Mouse (Mus musculus): ENCODE measurements at regions not wholly inside any gene's neighbourhood (a gene's known extent, or its start where the extent isn't known, plus 50 kb on each side); places are given as distances from the start of the nearest gene placed in this dataset.

GRCm38 (mm10) chr12:27946866-27947459 lies 604.6 kb upstream of the Sox11 start:
- no peaks in the 10 kb centered on the region for H3K4me1 ChIP-seq (ENCODE audit: control insufficient read depth in 1 of 2, insufficient read depth in 2 of 2, low read length in 2 of 2)
- no peaks in the 10 kb centered on the region for H3K79me2 ChIP-seq (ENCODE audit: control insufficient read depth, insufficient read depth, low read length, poor library complexity)
- no peaks in the 10 kb centered on the region for H3K27me3 ChIP-seq (ENCODE audit: control insufficient read depth in 1 of 2, insufficient read depth in 2 of 2, low read length in 2 of 2)
- H3K9ac ChIP-seq (ENCODE audit: control insufficient read depth, low read depth, low read length, poor library complexity, severe bottlenecking) = no peak overlapping the region
- H3K36me3 ChIP-seq (ENCODE audit: control insufficient read depth in 1 of 2, insufficient read depth in 2 of 2, low read length in 2 of 2) = no peaks in the 10 kb centered on the region
- H3K9me3 ChIP-seq (replicated peaks; ENCODE audit: insufficient read depth, low read length) = no peaks in the 10 kb centered on the region
- no peak overlapping the region for H3K4me3 ChIP-seq (ENCODE audit: control insufficient read depth in 1 of 2, insufficient read depth in 1 of 2, low read depth in 2 of 2, low read length in 2 of 2)
- no peak for TF ChIP-seq ZNF384 (IDR thresholded peaks at IDR 0.05; ENCODE audit: low read depth, low read length)
- no peak for TF ChIP-seq GABPA (IDR thresholded peaks at IDR 0.05; ENCODE audit: low read depth, low read length)
- TF ChIP-seq USF1 (IDR thresholded peaks at IDR 0.05; ENCODE audit: low read depth, low read length) = no peak
- TF ChIP-seq BHLHE40 (IDR thresholded peaks at IDR 0.05; ENCODE audit: borderline replicate concordance, low read depth, low read length) = no peak
- no peak for TF ChIP-seq CTCF (IDR thresholded peaks at IDR 0.05 in 2 of 3, conservative IDR thresholded peaks at IDR 0.05 in 1 of 3; ENCODE audit: control insufficient read depth in 1 of 3, insufficient read depth in 1 of 3, low read depth in 2 of 3, low read length in 3 of 3, poor library complexity in 1 of 3, severe bottlenecking in 1 of 3)
- no peak for DNase-seq (ENCODE audit: low read depth, low spot score)
- H3K27ac ChIP-seq (ENCODE audit: control insufficient read depth, low read depth, low read length) = no peak overlapping the region

DNA sequence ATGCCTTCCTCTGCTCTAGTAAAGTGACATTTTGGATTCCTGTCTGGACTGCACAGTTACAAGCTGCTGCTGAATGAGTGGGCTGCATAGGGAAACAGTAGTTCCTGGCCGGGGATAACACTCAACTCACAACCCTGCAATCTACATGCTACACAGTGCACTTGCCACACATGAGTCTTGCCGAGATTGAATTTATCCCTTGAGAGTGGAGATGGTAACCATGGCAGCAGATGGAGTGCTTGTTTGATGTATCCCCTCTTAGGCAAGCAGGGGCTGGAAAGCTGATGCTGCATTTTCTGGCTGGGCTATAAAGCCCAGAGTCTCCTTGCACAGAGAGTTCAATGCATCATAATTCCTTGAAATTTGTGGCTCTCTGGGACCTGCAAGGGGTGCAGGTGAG lies 603.0 kb upstream of the Sox11 start:
- no peaks in the 10 kb centered on the region for H3K27me3 ChIP-seq (ENCODE audit: control insufficient read depth in 1 of 2, insufficient read depth in 2 of 2, low read length in 2 of 2)
- TF ChIP-seq HCFC1 (IDR thresholded peaks at IDR 0.05; ENCODE audit: low read depth, low read length) (no peak), SMC3 (IDR thresholded peaks at IDR 0.05; ENCODE audit: low read depth, low read length) (no peak), ZNF384 (IDR thresholded peaks at IDR 0.05; ENCODE audit: low read depth, low read length) (no peak), BHLHE40 (IDR thresholded peaks at IDR 0.05; ENCODE audit: borderline replicate concordance, low read depth, low read length) (no peak), RCOR1 (IDR thresholded peaks at IDR 0.05; ENCODE audit: low read depth, low read length) (no peak), GATA1 (IDR thresholded peaks at IDR 0.05; ENCODE audit: low read depth, low read length) (no peak), CTCF (IDR thresholded peaks at IDR 0.05 in 2 of 3, conservative IDR thresholded peaks at IDR 0.05 in 1 of 3; ENCODE audit: control insufficient read depth in 1 of 3, insufficient read depth in 1 of 3, low read depth in 2 of 3, low read length in 3 of 3, poor library complexity in 1 of 3, severe bottlenecking in 1 of 3) (no peak)
- DNase-seq (ENCODE audit: low read depth, low spot score) = no peak
- H3K9ac ChIP-seq (ENCODE audit: control insufficient read depth, low read depth, low read length, poor library complexity, severe bottlenecking) = no peak overlapping the region
- no peaks in the 10 kb centered on the region for H3K36me3 ChIP-seq (ENCODE audit: control insufficient read depth in 1 of 2, insufficient read depth in 2 of 2, low read length in 2 of 2)
- H3K4me3 ChIP-seq (ENCODE audit: control insufficient read depth in 1 of 2, insufficient read depth in 1 of 2, low read depth in 2 of 2, low read length in 2 of 2) = no peak overlapping the region
- no peaks in the 10 kb centered on the region for H3K4me1 ChIP-seq (ENCODE audit: control insufficient read depth in 1 of 2, insufficient read depth in 2 of 2, low read length in 2 of 2)
- no peaks in the 10 kb centered on the region for H3K9me3 ChIP-seq (replicated peaks; ENCODE audit: insufficient read depth, low read length)
- no peaks in the 10 kb centered on the region for H3K79me2 ChIP-seq (ENCODE audit: control insufficient read depth, insufficient read depth, low read length, poor library complexity)
- H3K27ac ChIP-seq (ENCODE audit: control insufficient read depth, low read depth, low read length) = no peak overlapping the region

DNA sequence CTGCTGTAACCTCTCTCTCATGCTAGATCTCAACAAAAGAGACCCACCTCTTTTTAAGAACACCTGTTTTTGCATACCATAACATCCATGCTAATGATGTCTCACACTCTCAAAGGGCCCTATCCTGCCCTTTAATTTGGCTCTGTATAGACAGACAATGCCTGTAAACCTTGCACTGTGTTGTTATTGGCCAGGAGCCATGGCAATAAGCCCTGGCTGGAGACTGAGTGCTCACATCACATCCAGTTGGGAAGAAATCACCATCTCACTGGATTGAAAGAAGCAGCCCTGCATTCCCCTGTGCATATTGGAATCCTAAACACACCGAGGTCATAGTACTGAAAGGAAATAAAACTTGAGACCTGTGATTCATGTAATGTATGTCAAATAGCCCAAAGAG lies 598.7 kb upstream of the Sox11 start:
- Histone ChIP-seq H3K9ac (ENCODE audit: control insufficient read depth, low read depth, low read length, poor library complexity, severe bottlenecking) (no peak overlapping the region), H3K79me2 (ENCODE audit: control insufficient read depth, insufficient read depth, low read length, poor library complexity) (no peaks in the 10 kb centered on the region), H3K27me3 (ENCODE audit: control insufficient read depth in 1 of 2, insufficient read depth in 2 of 2, low read length in 2 of 2) (no peaks in the 10 kb centered on the region), H3K4me3 (ENCODE audit: control insufficient read depth in 1 of 2, insufficient read depth in 1 of 2, low read depth in 2 of 2, low read length in 2 of 2) (no peak overlapping the region), H3K9me3 (replicated peaks; ENCODE audit: insufficient read depth, low read length) (no peaks in the 10 kb centered on the region), H3K4me1 (ENCODE audit: control insufficient read depth in 1 of 2, insufficient read depth in 2 of 2, low read length in 2 of 2) (no peaks in the 10 kb centered on the region), H3K36me3 (ENCODE audit: control insufficient read depth in 1 of 2, insufficient read depth in 2 of 2, low read length in 2 of 2) (no peaks in the 10 kb centered on the region), H3K27ac (ENCODE audit: control insufficient read depth, low read depth, low read length) (no peak overlapping the region)
- no peak for DNase-seq (ENCODE audit: low read depth, low spot score)
- TF ChIP-seq SIN3A (IDR thresholded peaks at IDR 0.05; ENCODE audit: low read length) = no peak
- no peak for TF ChIP-seq MAX (IDR thresholded peaks at IDR 0.05; ENCODE audit: low read length)
- TF ChIP-seq USF1 (IDR thresholded peaks at IDR 0.05; ENCODE audit: low read depth, low read length) = no peak
- no peak for TF ChIP-seq POLR2AphosphoS2 (IDR thresholded peaks at IDR 0.05; ENCODE audit: low read length)
- TF ChIP-seq SMC3 (IDR thresholded peaks at IDR 0.05; ENCODE audit: low read depth, low read length) = no peak

Data from MEL (cell line).